Mouse (Mus musculus) stomach, postnatal 0 days (tissue): ENCODE measurements around the gene Ap4b1. TPM values are rescaled to one million over a fixed set of nuclear protein-coding genes. Genes with fewer than 3 reads are reported as not detected.

ENCODE experiments used
- ATAC-seq: fragments of 200-750 bp; cut with Nextera tagmentation; 2 replicates; pipeline ENCODE4 v1.8.0; 2017; ENCODE audit not compliant: low FRiP score, low TSS enrichment
- DNase-seq: peaks from one replicate; pipeline ENCODE4 v3.0.0-alpha.2; 2016; ENCODE audit warnings: low spot score
- H3K27ac ChIP-seq: fragments of 300-500 bp; sonication (generic); replicated peaks from 2 replicates; pipeline ENCODE4 v1.5.1; 2014; ENCODE audit warnings: mild to moderate bottlenecking, control low read depth
- H3K27me3 ChIP-seq: fragments of 300-500 bp; sonication (generic); 2 replicates; pipeline ENCODE4 v1.6.1; 2014; ENCODE audit warnings: low read length; ENCODE audit not compliant: control insufficient read depth, insufficient read depth
- H3K36me3 ChIP-seq: fragments of 300-500 bp; sonication (generic); 2 replicates; pipeline ENCODE4 v1.6.1; 2014; ENCODE audit warnings: low read length, mixed read lengths; ENCODE audit not compliant: control insufficient read depth, insufficient read depth
- H3K4me1 ChIP-seq: fragments of 300-500 bp; sonication (generic); replicated peaks from 2 replicates; pipeline ENCODE4 v1.6.1; 2014; ENCODE audit warnings: antibody characterized with exemption; ENCODE audit not compliant: control insufficient read depth, insufficient read depth
- H3K4me2 ChIP-seq: fragments of 300-500 bp; sonication (generic); replicated peaks from 2 replicates; pipeline ENCODE4 v1.6.1; 2014; ENCODE audit warnings: low read depth, mild to moderate bottlenecking, control low read depth, moderate library complexity
- H3K4me3 ChIP-seq: fragments of 300-500 bp; sonication (generic); 2 replicates; pipeline ENCODE4 v1.5.1; 2014; ENCODE audit warnings: low read depth, low read length, control low read depth
- H3K9ac ChIP-seq: fragments of 300-500 bp; sonication (generic); 2 replicates; pipeline ENCODE4 v1.6.1; 2014; ENCODE audit warnings: mild to moderate bottlenecking, low read length, control low read depth, mixed read lengths
- H3K9me3 ChIP-seq: fragments of 300-500 bp; sonication (generic); 2 replicates; pipeline ENCODE4 v1.6.1; 2016; ENCODE audit warnings: low read length; ENCODE audit not compliant: control insufficient read depth
- CTCF ChIP-seq: IDR thresholded peaks from 2 replicates; pipeline ENCODE4 v1.5.1; 2016; ENCODE audit warnings: antibody characterized with exemption, low read depth, mild to moderate bottlenecking, moderate library complexity
- EP300 ChIP-seq: optimal IDR thresholded peaks from 2 replicates; pipeline ENCODE3; 2016; ENCODE audit warnings: antibody characterized with exemption
- WGBS: fragments of 180-500 bp; shearing (Covaris S2); extraction: QIAGEN DNeasy Blood & Tissue Kit; methylation state at CpG from one replicate; pipeline ENCODE4 v1.1.7; 2014; 5-methylcytosine and 5-hydroxymethylcytosine counted together
- polyA plus RNA-seq: library from polyadenylated mRNA; unstranded; fragments of >200 nt; fragmentation: Nextera tagmentation; extraction: Ambion mirVana; gene quantifications from 2 replicates; pipeline ENCODE4 v1.2.1, GENCODE M21; 2015

Ap4b1 gene
- polyA plus RNA-seq, 1 experiment from 2014 or later, result 12.2 TPM

GRCm38 (mm10) chr3:103864200-103864599, 54.9 kb downstream of the Ap4b1 start:
- ATAC-seq, result no peak
- H3K4me1 ChIP-seq, result no peaks in the 10 kb centered on the region
- H3K36me3 ChIP-seq, result no peaks in the 10 kb centered on the region
- WGBS, result 78% methylated on average over 6 of the region's 6 CpGs
- no peaks in the 10 kb centered on the region for H3K27me3 ChIP-seq
- H3K9me3 ChIP-seq, result no peaks in the 10 kb centered on the region
- no peak overlapping the region for H3K4me2 ChIP-seq
- no peak overlapping the region for H3K9ac ChIP-seq
- no peak for DNase-seq
- TF ChIP-seq EP300 (no peak), CTCF (no peak)
- H3K4me3 ChIP-seq, result no peak overlapping the region
- H3K27ac ChIP-seq, result no peak overlapping the region

- Histone ChIP-seq H3K4me1 (no peaks in the 10 kb centered on the region), H3K4me3 (no peak overlapping the region), H3K27me3 (no peaks in the 10 kb centered on the region), H3K36me3 (no peaks in the 10 kb centered on the region), H3K9ac (no peak overlapping the region), H3K9me3 (no peaks in the 10 kb centered on the region), H3K4me2 (no peak overlapping the region), H3K27ac (no peak overlapping the region)
- WGBS, result 74% methylated on average over 5 of the region's 5 CpGs
- no peak for ATAC-seq
- no peak for DNase-seq
- TF ChIP-seq EP300, result no peak
These were observed 58.2 kb downstream of the Ap4b1 start for GRCm38 (mm10) chr3:103867424-103867971.

- TF ChIP-seq CTCF, result no peak
- no peak for TF ChIP-seq EP300
- ATAC-seq (no peak), DNase-seq (no peak)
- no peak overlapping the region for H3K4me3 ChIP-seq
- no peaks in the 10 kb centered on the region for H3K4me1 ChIP-seq
- H3K9ac ChIP-seq, result no peak overlapping the region
- H3K36me3 ChIP-seq, result no peaks in the 10 kb centered on the region
- WGBS, result 70% methylated on average over 4 of the region's 4 CpGs
- no peak overlapping the region for H3K27ac ChIP-seq
- no peaks in the 10 kb centered on the region for H3K27me3 ChIP-seq
- H3K4me2 ChIP-seq, result no peak overlapping the region
- H3K9me3 ChIP-seq, result no peaks in the 10 kb centered on the region
These were observed 58.7 kb downstream of the Ap4b1 start for GRCm38 (mm10) chr3:103868008-103868407.

Other genes starting within 250 kb of the Ap4b1 start
- gene Syt6, start 234.3 kb upstream of the Ap4b1 start, polyA plus RNA-seq, result 0.58 and 0.64 TPM in 2 replicates
- gene Atg4a-ps, start 163.5 kb upstream of the Ap4b1 start, polyA plus RNA-seq, result 0.19 and 0.21 TPM in 2 replicates
- 18.0 and 19.5 TPM in 2 replicates for gene Olfml3, start 71.5 kb upstream of the Ap4b1 start, polyA plus RNA-seq
- not detected in 2 replicates for gene Gm10964, start 70.2 kb upstream of the Ap4b1 start, polyA plus RNA-seq
- gene Hipk1, start 18.0 kb upstream of the Ap4b1 start, polyA plus RNA-seq, result 6.7 and 7.5 TPM in 2 replicates
- gene Dclre1b, start 76 bp upstream of the Ap4b1 start, polyA plus RNA-seq, result 15.3 and 16.3 TPM in 2 replicates
- gene Gm43064, start 53 bp downstream of the Ap4b1 start, polyA plus RNA-seq, result 0.30 and 0.61 TPM in 2 replicates
- 4.4 and 5.2 TPM in 2 replicates for gene Bcl2l15, start 23.1 kb downstream of the Ap4b1 start, polyA plus RNA-seq
- 0.59 and 0.68 TPM in 2 replicates for gene Ptpn22, start 50.3 kb downstream of the Ap4b1 start, polyA plus RNA-seq
- gene Rsbn1, start 104.6 kb downstream of the Ap4b1 start, polyA plus RNA-seq, result 6.4 and 7.2 TPM in 2 replicates
- gene Phtf1, start 158.6 kb downstream of the Ap4b1 start, polyA plus RNA-seq, result 10.6 and 11.2 TPM in 2 replicates